Mouse (Mus musculus) embryonic facial prominence, embryonic 13.5 days (tissue): ENCODE results near the gene Tnfrsf17. TPM values are rescaled to one million over a fixed set of nuclear protein-coding genes. Genes with fewer than 3 reads are reported as not detected.
"Not testable (repeated sequence)": the region's sequence is repeated elsewhere in the genome, so short reads cannot be mapped to it uniquely, and the experiment has no call there.

Experiments used
- ATAC-seq: fragments of 200-750 bp; cut with Nextera tagmentation; 2 replicates; pipeline ENCODE4 v1.8.0; 2017; ENCODE audit warnings: low read depth; ENCODE audit not compliant: insufficient number of reproducible peaks, insufficient read depth, low FRiP score, low TSS enrichment
- H3K27ac ChIP-seq: fragments of 300-500 bp; sonication (generic); 2 replicates; pipeline ENCODE4 v1.5.1; 2015; ENCODE audit warnings: moderate library complexity, mild to moderate bottlenecking, inconsistent platforms
- H3K27me3 ChIP-seq: fragments of 300-500 bp; sonication (generic); 2 replicates; pipeline ENCODE4 v1.6.1; 2015; ENCODE audit warnings: mild to moderate bottlenecking, inconsistent platforms
- H3K36me3 ChIP-seq: fragments of 300-500 bp; sonication (generic); 2 replicates; pipeline ENCODE4 v1.6.1; 2015; ENCODE audit warnings: mild to moderate bottlenecking, inconsistent platforms
- H3K4me1 ChIP-seq: fragments of 300-500 bp; sonication (generic); 2 replicates; pipeline ENCODE4 v1.6.1; 2015; ENCODE audit warnings: inconsistent platforms
- H3K4me2 ChIP-seq: fragments of 300-500 bp; sonication (generic); 2 replicates; pipeline ENCODE4 v1.6.1; 2015; ENCODE audit warnings: moderate library complexity, mild to moderate bottlenecking, inconsistent platforms
- H3K4me3 ChIP-seq: fragments of 300-500 bp; sonication (generic); 2 replicates; pipeline ENCODE4 v1.5.1; 2015; ENCODE audit warnings: mild to moderate bottlenecking, inconsistent platforms
- H3K9ac ChIP-seq: fragments of 300-500 bp; sonication (generic); 2 replicates; pipeline ENCODE4 v1.6.1; 2015; ENCODE audit warnings: mild to moderate bottlenecking, inconsistent platforms
- H3K9me3 ChIP-seq: fragments of 300-500 bp; sonication (generic); 2 replicates; pipeline ENCODE4 v1.6.1; 2016; ENCODE audit warnings: inconsistent platforms
- WGBS: fragments of 180-500 bp; shearing (Covaris S2); methylation state at CpG from one replicate; pipeline ENCODE4 v1.1.7; 2015; ENCODE audit warnings: mixed read lengths; 5-methylcytosine and 5-hydroxymethylcytosine counted together
- polyA plus RNA-seq: library from polyadenylated mRNA; unstranded; fragments of >200 nt; fragmentation: Nextera tagmentation; extraction: Ambion mirVana; gene quantifications from 2 replicates; pipeline ENCODE4 v1.2.1, GENCODE M21; 2015

Gene Tnfrsf17
- 0.35 TPM in 1 of 2 replicates, not detected in the other for polyA plus RNA-seq

- Histone ChIP-seq H3K36me3 (no peaks in the 10 kb centered on the region), H3K27ac (no peak within 1 kb of the TSS), H3K4me2 (no peak within 1 kb of the TSS), H3K9ac (no peak within 1 kb of the TSS), H3K27me3 (no peaks in the 10 kb centered on the region), H3K4me1 (peaks cover 7% of the 10 kb centered on the region; the same call in 1 of the 2 replicates), H3K9me3 (no peaks in the 10 kb centered on the region), H3K4me3 (no peak within 1 kb of the TSS)
- ATAC-seq, result no peak
- 70% methylated on average over 7 of the region's 7 CpGs for WGBS
These were observed at the start of gene Tnfrsf17 for GRCm38 (mm10) chr16:11313512-11313911. Gene Tnfrsf17 (plus strand): TSS chr16:11313812.

- H3K4me1 ChIP-seq, result 0 out of 2 replicates have a peak, but pooled peaks cover 4% of the 10 kb centered on the region
- no peak overlapping the region for H3K27ac ChIP-seq
- no peaks in the 10 kb centered on the region for H3K9me3 ChIP-seq
- 80% methylated on average over 2 of the region's 2 CpGs for WGBS
- H3K36me3 ChIP-seq, result no peaks in the 10 kb centered on the region
- ATAC-seq, result no peak
- no peak overlapping the region for H3K4me2 ChIP-seq
- no peaks in the 10 kb centered on the region for H3K27me3 ChIP-seq
- no peak overlapping the region for H3K9ac ChIP-seq
- H3K4me3 ChIP-seq, result no peak overlapping the region
These were observed 47.1 kb upstream of the Tnfrsf17 start for GRCm38 (mm10) chr16:11266556-11266955.

- no peaks in the 10 kb centered on the region for H3K36me3 ChIP-seq
- H3K27ac ChIP-seq, result no peak overlapping the region
- no peak overlapping the region for H3K4me3 ChIP-seq
- no peak overlapping the region for H3K4me2 ChIP-seq
- no peaks in the 10 kb centered on the region for H3K27me3 ChIP-seq
- ATAC-seq, result no peak
- no peak overlapping the region for H3K9ac ChIP-seq
- WGBS, result 26% methylated on average over 6 of the region's 6 CpGs
- peaks cover 13% of the 10 kb centered on the region for H3K4me1 ChIP-seq
- no peaks in the 10 kb centered on the region for H3K9me3 ChIP-seq
These were observed 43.8 kb upstream of the Tnfrsf17 start for GRCm38 (mm10) chr16:11269808-11270207.

GRCm38 (mm10) chr16:11270642-11271041 is 43.0 kb upstream of the Tnfrsf17 start:
- H3K9ac ChIP-seq, result no peak overlapping the region
- peaks cover 13% of the 10 kb centered on the region for H3K4me1 ChIP-seq
- no peak overlapping the region for H3K4me2 ChIP-seq
- H3K4me3 ChIP-seq, result no peak overlapping the region
- no peaks in the 10 kb centered on the region for H3K27me3 ChIP-seq
- ATAC-seq, result no peak
- no peaks in the 10 kb centered on the region for H3K36me3 ChIP-seq
- no peak overlapping the region for H3K27ac ChIP-seq
- WGBS, result 78% methylated on average over 2 of the region's 2 CpGs
- H3K9me3 ChIP-seq, result no peaks in the 10 kb centered on the region

GRCm38 (mm10) chr16:11271073-11271472 is 42.5 kb upstream of the Tnfrsf17 start:
- H3K4me1 ChIP-seq, result peaks cover 13% of the 10 kb centered on the region
- no peak overlapping the region for H3K9ac ChIP-seq
- no peak for ATAC-seq
- no peak overlapping the region for H3K4me2 ChIP-seq
- H3K9me3 ChIP-seq, result no peaks in the 10 kb centered on the region
- no peak overlapping the region for H3K4me3 ChIP-seq
- no peaks in the 10 kb centered on the region for H3K27me3 ChIP-seq
- no peaks in the 10 kb centered on the region for H3K36me3 ChIP-seq
- H3K27ac ChIP-seq, result no peak overlapping the region

- Histone ChIP-seq H3K4me3 (no peak overlapping the region), H3K9ac (no peak overlapping the region), H3K27ac (no peak overlapping the region), H3K9me3 (no peaks in the 10 kb centered on the region), H3K4me1 (peaks cover 9% of the 10 kb centered on the region), H3K27me3 (no peaks in the 10 kb centered on the region), H3K36me3 (no peaks in the 10 kb centered on the region), H3K4me2 (no peak overlapping the region)
- 66% methylated on average over 3 of the region's 3 CpGs for WGBS
- ATAC-seq, result no peak
These were observed 36.7 kb upstream of the Tnfrsf17 start for GRCm38 (mm10) chr16:11276888-11277287.

- H3K4me3 ChIP-seq, result no peak overlapping the region
- no peak overlapping the region for H3K27ac ChIP-seq
- no peaks in the 10 kb centered on the region for H3K4me1 ChIP-seq
- H3K9ac ChIP-seq, result no peak overlapping the region
- no peak overlapping the region for H3K4me2 ChIP-seq
- no peaks in the 10 kb centered on the region for H3K36me3 ChIP-seq
- ATAC-seq, result no peak
- 70% methylated on average over 6 of the region's 6 CpGs for WGBS
- no peaks in the 10 kb centered on the region for H3K27me3 ChIP-seq
- H3K9me3 ChIP-seq, result no peaks in the 10 kb centered on the region
These were observed 34.8 kb upstream of the Tnfrsf17 start for GRCm38 (mm10) chr16:11278778-11279177.

GRCm38 (mm10) chr16:11282655-11283232 is 30.9 kb upstream of the Tnfrsf17 start:
- Histone ChIP-seq H3K27me3 (no peaks in the 10 kb centered on the region), H3K36me3 (no peaks in the 10 kb centered on the region), H3K4me1 (no peaks in the 10 kb centered on the region), H3K27ac (no peak overlapping the region), H3K4me3 (no peak overlapping the region), H3K9ac (no peak overlapping the region), H3K9me3 (no peaks in the 10 kb centered on the region), H3K4me2 (no peak overlapping the region)
- 85% methylated on average over 5 of the region's 5 CpGs for WGBS
- no peak for ATAC-seq

- no peaks in the 10 kb centered on the region for H3K4me1 ChIP-seq
- 85% methylated on average over 2 of the region's 2 CpGs for WGBS
- H3K27ac ChIP-seq, result no peak overlapping the region
- no peak overlapping the region for H3K4me2 ChIP-seq
- H3K9ac ChIP-seq, result no peak overlapping the region
- H3K9me3 ChIP-seq, result no peaks in the 10 kb centered on the region; the same call in 1 of the 2 replicates
- no peak overlapping the region for H3K4me3 ChIP-seq
- no peak for ATAC-seq
- no peaks in the 10 kb centered on the region for H3K36me3 ChIP-seq
- no peaks in the 10 kb centered on the region for H3K27me3 ChIP-seq
These were observed 28.7 kb upstream of the Tnfrsf17 start for GRCm38 (mm10) chr16:11284881-11285280.

GRCm38 (mm10) chr16:11285949-11286348 is 27.7 kb upstream of the Tnfrsf17 start:
- no peaks in the 10 kb centered on the region; the same call in 1 of the 2 replicates for H3K9me3 ChIP-seq
- no peaks in the 10 kb centered on the region for H3K27me3 ChIP-seq
- no peak overlapping the region for H3K27ac ChIP-seq
- H3K4me2 ChIP-seq, result no peak overlapping the region
- H3K4me1 ChIP-seq, result no peaks in the 10 kb centered on the region
- ATAC-seq, result no peak
- H3K4me3 ChIP-seq, result no peak overlapping the region
- WGBS, result 87% methylated on average over 2 of the region's 2 CpGs
- H3K36me3 ChIP-seq, result no peaks in the 10 kb centered on the region
- no peak overlapping the region for H3K9ac ChIP-seq

- 93% methylated on average over 8 of the region's 8 CpGs for WGBS
- not testable (repeated sequence) for ATAC-seq, H3K9me3 ChIP-seq, H3K27me3 ChIP-seq, H3K4me3 ChIP-seq, H3K36me3 ChIP-seq, H3K4me1 ChIP-seq, H3K9ac ChIP-seq, H3K4me2 ChIP-seq, H3K27ac ChIP-seq
These were observed 24.7 kb upstream of the Tnfrsf17 start for GRCm38 (mm10) chr16:11288873-11289272.

GRCm38 (mm10) chr16:11295583-11295982 is 18.0 kb upstream of the Tnfrsf17 start:
- H3K4me1 ChIP-seq, H3K4me3 ChIP-seq, H3K9me3 ChIP-seq, H3K9ac ChIP-seq, ATAC-seq, H3K27ac ChIP-seq, H3K27me3 ChIP-seq, H3K36me3 ChIP-seq, H3K4me2 ChIP-seq: not testable (repeated sequence)
- 68% methylated on average over 4 of the region's 4 CpGs for WGBS
